Mouse (Mus musculus) stomach, embryonic 14.5 days (tissue): ENCODE data around the gene Rpgrip1. TPM values are rescaled to one million over a fixed set of nuclear protein-coding genes. Genes with fewer than 3 reads are reported as not detected.
A peak's percentile ranks its signal among the peaks of the same experiment; 100 is the strongest.

Source experiments
- ATAC-seq: fragments of 200-750 bp; cut with Nextera tagmentation; 2 replicates; pipeline ENCODE4 v1.8.0; 2017; ENCODE audit warnings: low read depth, moderate TSS enrichment; ENCODE audit not compliant: insufficient number of reproducible peaks, insufficient read depth, low FRiP score
- H3K27ac ChIP-seq: fragments of 300-500 bp; sonication (generic); 2 replicates; pipeline ENCODE4 v1.5.1; 2014; ENCODE audit warnings: mild to moderate bottlenecking, low read length, moderate library complexity, mixed read lengths
- H3K27me3 ChIP-seq: fragments of 300-500 bp; sonication (generic); 2 replicates; pipeline ENCODE4 v1.6.1; 2014; ENCODE audit warnings: low read length, control low read depth, mixed read lengths; ENCODE audit not compliant: control insufficient read depth, insufficient read depth
- H3K36me3 ChIP-seq: fragments of 300-500 bp; sonication (generic); 2 replicates; pipeline ENCODE4 v1.6.1; 2014; ENCODE audit warnings: mild to moderate bottlenecking, control low read depth, low read length, moderate library complexity, mixed read lengths; ENCODE audit not compliant: control insufficient read depth, insufficient read depth
- H3K4me1 ChIP-seq: fragments of 300-500 bp; sonication (generic); 2 replicates; pipeline ENCODE4 v1.6.1; 2014; ENCODE audit warnings: low read length, control low read depth, mixed read lengths; ENCODE audit not compliant: control insufficient read depth, insufficient read depth
- H3K4me2 ChIP-seq: fragments of 300-500 bp; sonication (generic); replicated peaks from 2 replicates; pipeline ENCODE4 v1.6.1; 2014; ENCODE audit warnings: low read depth, low read length, control low read depth
- H3K4me3 ChIP-seq: fragments of 300-500 bp; sonication (generic); 2 replicates; pipeline ENCODE4 v1.5.1; 2014; ENCODE audit warnings: low read depth, low read length, control low read depth
- H3K9ac ChIP-seq: fragments of 300-500 bp; sonication (generic); replicated peaks from 2 replicates; pipeline ENCODE4 v1.6.1; 2014; ENCODE audit warnings: low read depth, mild to moderate bottlenecking, control low read depth, low read length, moderate library complexity, mixed read lengths
- H3K9me3 ChIP-seq: fragments of 300-500 bp; sonication (generic); 2 replicates; pipeline ENCODE4 v1.6.1; 2016; ENCODE audit warnings: low read depth, low read length, control low read depth; ENCODE audit not compliant: control insufficient read depth
- WGBS: fragments of 180-500 bp; shearing (Covaris S2); extraction: QIAGEN DNeasy Blood & Tissue Kit; methylation state at CpG from one replicate; pipeline ENCODE4 v1.1.7; 2014; 5-methylcytosine and 5-hydroxymethylcytosine counted together
- polyA plus RNA-seq: library from polyadenylated mRNA; unstranded; fragments of >200 nt; fragmentation: Nextera tagmentation; extraction: Ambion mirVana; gene quantifications from 2 replicates; pipeline ENCODE4 v1.2.1, GENCODE M21; 2014

Rpgrip1 gene
- polyA plus RNA-seq, 1 experiment from 2014 or later = 67.1 TPM

GRCm38 (mm10) chr14:52124636-52125035 lies 14.1 kb downstream of the Rpgrip1 start:
- Histone ChIP-seq H3K4me1 (no peaks in the 10 kb centered on the region), H3K9ac (no peak overlapping the region), H3K4me2 (no peak overlapping the region), H3K36me3 (no peaks in the 10 kb centered on the region), H3K4me3 (no peak overlapping the region), H3K27me3 (no peaks in the 10 kb centered on the region), H3K9me3 (no peaks in the 10 kb centered on the region), H3K27ac (no peak overlapping the region)
- no peak for ATAC-seq
- 91% methylated on average over 3 of the region's 3 CpGs for WGBS

GRCm38 (mm10) chr14:52133584-52133983 lies 23.1 kb downstream of the Rpgrip1 start:
- H3K9me3 ChIP-seq = no peaks in the 10 kb centered on the region
- no peaks in the 10 kb centered on the region for H3K36me3 ChIP-seq
- WGBS = 76% methylated on average over 5 of the region's 5 CpGs
- no peak overlapping the region for H3K4me2 ChIP-seq
- no peak overlapping the region for H3K27ac ChIP-seq
- H3K27me3 ChIP-seq = no peaks in the 10 kb centered on the region
- H3K9ac ChIP-seq = no peak overlapping the region
- H3K4me1 ChIP-seq = no peaks in the 10 kb centered on the region
- H3K4me3 ChIP-seq = no peak overlapping the region
- no peak for ATAC-seq

GRCm38 (mm10) chr14:52140577-52141444 lies 30.3 kb downstream of the Rpgrip1 start:
- no peak for ATAC-seq

GRCm38 (mm10) chr14:52141445-52142127 lies 31.1 kb downstream of the Rpgrip1 start:
- H3K36me3 ChIP-seq = no peaks in the 10 kb centered on the region
- no peaks in the 10 kb centered on the region for H3K4me1 ChIP-seq
- peak overlapping the region; percentile 25; the same call in 1 of the 2 replicates for H3K4me2 ChIP-seq
- H3K4me3 ChIP-seq = no peak overlapping the region
- H3K9me3 ChIP-seq = no peaks in the 10 kb centered on the region
- WGBS = 66% methylated on average over 16 of the region's 16 CpGs
- ATAC-seq = no peak
- H3K27ac ChIP-seq = no peak overlapping the region
- H3K27me3 ChIP-seq = no peaks in the 10 kb centered on the region
- H3K9ac ChIP-seq = no peak overlapping the region

More at GRCm38 (mm10) chr14:52140577-52141444, 30.3 kb downstream of the Rpgrip1 start:
- no peaks in the 10 kb centered on the region for H3K4me1 ChIP-seq
- no peak overlapping the region for H3K9ac ChIP-seq
- H3K4me2 ChIP-seq = peak overlapping the region; percentile 25
- no peak overlapping the region for H3K27ac ChIP-seq
- no peaks in the 10 kb centered on the region for H3K9me3 ChIP-seq
- no peaks in the 10 kb centered on the region for H3K36me3 ChIP-seq
- H3K27me3 ChIP-seq = no peaks in the 10 kb centered on the region
- 39% methylated on average over 19 of the region's 19 CpGs for WGBS
- no peak overlapping the region for H3K4me3 ChIP-seq

- no peak for ATAC-seq
Measured at GRCm38 (mm10) chr14:52144165-52144564, 33.7 kb downstream of the Rpgrip1 start.

GRCm38 (mm10) chr14:52146540-52146939 lies 36.0 kb downstream of the Rpgrip1 start:
- Histone ChIP-seq H3K4me1 (no peaks in the 10 kb centered on the region), H3K9me3 (no peaks in the 10 kb centered on the region), H3K27me3 (no peaks in the 10 kb centered on the region), H3K9ac (no peak overlapping the region), H3K27ac (no peak overlapping the region), H3K36me3 (no peaks in the 10 kb centered on the region), H3K4me3 (no peak overlapping the region), H3K4me2 (no peak overlapping the region)
- 69% methylated on average over 4 of the region's 4 CpGs for WGBS
- ATAC-seq = no peak

More at GRCm38 (mm10) chr14:52144165-52144564, 33.7 kb downstream of the Rpgrip1 start:
- Histone ChIP-seq H3K4me3 (no peak overlapping the region), H3K27ac (no peak overlapping the region), H3K27me3 (no peaks in the 10 kb centered on the region), H3K9me3 (no peaks in the 10 kb centered on the region), H3K9ac (no peak overlapping the region), H3K4me2 (no peak overlapping the region), H3K4me1 (no peaks in the 10 kb centered on the region), H3K36me3 (no peaks in the 10 kb centered on the region)
- WGBS = 78% methylated on average over 4 of the region's 4 CpGs

- no peak overlapping the region for H3K4me3 ChIP-seq
- no peaks in the 10 kb centered on the region for H3K36me3 ChIP-seq
- H3K4me1 ChIP-seq = no peaks in the 10 kb centered on the region
- H3K4me2 ChIP-seq = no peak overlapping the region
- no peaks in the 10 kb centered on the region for H3K9me3 ChIP-seq
- ATAC-seq = no peak
- no peak overlapping the region for H3K27ac ChIP-seq
- no peak overlapping the region for H3K9ac ChIP-seq
- WGBS = 62% methylated on average over 4 of the region's 4 CpGs
- no peaks in the 10 kb centered on the region for H3K27me3 ChIP-seq
Measured at GRCm38 (mm10) chr14:52149888-52150287, 39.4 kb downstream of the Rpgrip1 start.

GRCm38 (mm10) chr14:52152179-52152578 lies 41.7 kb downstream of the Rpgrip1 start:
- Histone ChIP-seq H3K27me3 (no peaks in the 10 kb centered on the region), H3K9me3 (no peaks in the 10 kb centered on the region), H3K36me3 (no peaks in the 10 kb centered on the region), H3K27ac (no peak overlapping the region), H3K4me3 (no peak overlapping the region), H3K9ac (no peak overlapping the region), H3K4me2 (no peak overlapping the region), H3K4me1 (no peaks in the 10 kb centered on the region)
- 39% methylated on average over 7 of the region's 7 CpGs for WGBS
- no peak for ATAC-seq
